Mouse (Mus musculus) ES-E14 (cell line): ENCODE measurements around the gene Clasp1.

Experiments
- CHD2 ChIP-seq: IDR thresholded peaks from 2 replicates; pipeline ENCODE4 v1.6.1; 2014; ENCODE audit warnings: mild to moderate bottlenecking, low read depth, low read length, inconsistent platforms
- HCFC1 ChIP-seq: IDR thresholded peaks from 2 replicates; pipeline ENCODE4 v1.6.1; 2012; ENCODE audit warnings: low read length, inconsistent platforms, borderline replicate concordance; ENCODE audit not compliant: insufficient read depth
- ZNF384 ChIP-seq: IDR thresholded peaks from 2 replicates; pipeline ENCODE4 v1.6.1; 2012; ENCODE audit warnings: low read depth, low read length, inconsistent platforms

GRCm38 (mm10) chr1:118450891-118451450 lies 62.1 kb downstream of the Clasp1 start:
- TF ChIP-seq HCFC1 (no peak), CHD2 (no peak), ZNF384 (no peak)
